Comparison of ENCODE assay signal across 15 mouse cellular contexts in the genomic region with DNA sequence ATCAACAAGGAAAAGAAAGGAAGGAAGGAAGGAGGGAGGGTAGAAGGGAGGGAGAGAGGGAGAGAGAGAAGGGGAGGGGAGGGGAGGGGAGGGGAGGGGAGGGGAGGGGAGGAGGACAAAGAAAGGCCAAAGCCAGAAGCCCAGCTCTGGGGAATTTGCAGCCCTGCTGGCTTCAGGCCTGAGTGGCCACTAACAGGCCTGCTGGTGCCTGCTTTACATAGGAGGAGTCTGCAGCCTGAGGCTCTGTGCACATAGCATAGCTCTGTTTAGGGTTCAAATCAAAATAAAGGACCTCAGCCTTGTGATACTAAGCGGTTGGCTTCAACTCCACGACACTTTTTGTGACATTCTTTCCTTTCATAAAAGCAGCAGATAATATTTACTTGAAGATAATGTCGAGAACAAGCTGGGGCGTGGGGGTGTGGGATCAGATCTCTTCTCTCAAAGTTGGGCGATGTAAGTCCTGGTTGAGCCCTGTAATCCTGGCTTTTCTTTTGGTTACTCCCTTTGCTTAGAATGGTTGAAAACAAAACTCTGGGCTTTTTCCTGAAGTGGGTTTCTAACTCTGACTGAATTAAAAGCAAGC. TPM values are rescaled to one million over a fixed set of nuclear protein-coding genes. Genes with fewer than 3 reads are reported as not detected.
DNase-seq lines count a peak whose midpoint lies in the region; ATAC-seq and TF ChIP-seq lines count a peak whose summit lies in the region.
"Had no signal": no experiment of that assay in that cellular context is flagged by ENCODE, and none has a peak within 500 bp of the region (broad histone marks: within the 10 kb centered on the region; RNA-seq: fewer than 3 reads in every experiment).

No protein-coding gene starts in this region.

- intact Hi-C loops in gastrocnemius, postnatal 36 days (cut with DNase I) = loop anchor here (5.0 kb wide), 1 partner anchor 246 kb away; no protein-coding TSS in a partner anchor

- no peaks in the 10 kb centered on the region for H3K36me3 ChIP-seq in forebrain, embryonic 12.5 days (replicated peaks)
- no peaks in the 10 kb centered on the region for H3K36me3 ChIP-seq in midbrain, postnatal 0 days (ENCODE audit: insufficient read depth, low read length)
- H3K36me3 ChIP-seq: neural tube, embryonic 13.5 days; stomach, embryonic 15.5 days had no signal

- H3K27me3 ChIP-seq in forebrain, embryonic 12.5 days = no peaks in the 10 kb centered on the region
- H3K27me3 ChIP-seq in midbrain, postnatal 0 days (ENCODE audit: insufficient read depth, low read length) = no peaks in the 10 kb centered on the region
- H3K27me3 ChIP-seq: neural tube, embryonic 13.5 days; stomach, embryonic 15.5 days had no signal

- H3K4me2 ChIP-seq in forebrain, embryonic 12.5 days = no peak overlapping the region
- no peak overlapping the region for H3K4me2 ChIP-seq in midbrain, postnatal 0 days (ENCODE audit: low read depth, low read length, poor library complexity, severe bottlenecking)
- H3K4me2 ChIP-seq: neural tube, embryonic 13.5 days; stomach, embryonic 15.5 days had no signal

- peaks cover 7% of the 10 kb centered on the region; the same call in 1 of the 2 replicates for H3K4me1 ChIP-seq in forebrain, embryonic 12.5 days
- H3K4me1 ChIP-seq in midbrain, postnatal 0 days (ENCODE audit: insufficient read depth, low read length) = no peaks in the 10 kb centered on the region
- H3K4me1 ChIP-seq: neural tube, embryonic 13.5 days; stomach, embryonic 15.5 days had no signal

- no peak overlapping the region for H3K27ac ChIP-seq in forebrain, embryonic 12.5 days
- H3K27ac ChIP-seq in midbrain, postnatal 0 days (ENCODE audit: low read depth, low read length) = no peak overlapping the region
- H3K27ac ChIP-seq: neural tube, embryonic 13.5 days; stomach, embryonic 15.5 days had no signal

- no peak for TF ChIP-seq CTCF in midbrain, postnatal 0 days (IDR thresholded peaks at IDR 0.05)

- peak; percentile 30 to 40 for DNase-seq in kidney, postnatal 4 days
- DNase-seq in kidney, adult 9 months = no peak
- DNase-seq in embryo, embryonic 11 days = peak; percentile 74
- DNase-seq in midbrain, postnatal 0 days (ENCODE audit: low spot score) = peak; percentile 14
- DNase-seq in gastrocnemius, postnatal 36 days = no peak
- DNase-seq in T-cell, adult 2 months (ENCODE audit: low spot score) = no peak
- DNase-seq in layer of hippocampus, adult 8-10 months (ENCODE audit: low spot score in 2 of 2) = no peak
- DNase-seq: cerebellum, postnatal 25 days; heart, postnatal 4 days; liver; right cerebral cortex, postnatal 25 days had no signal

- WGBS in forebrain, embryonic 12.5 days = 32% methylated on average over 5 of the region's 5 CpGs
- WGBS in midbrain, postnatal 0 days = 37% methylated on average over 5 of the region's 5 CpGs

- H3K9ac ChIP-seq in forebrain, embryonic 12.5 days = no peak overlapping the region
- H3K9ac ChIP-seq in midbrain, postnatal 0 days (replicated peaks; ENCODE audit: low read length, poor library complexity, severe bottlenecking) = no peak overlapping the region
- H3K9ac ChIP-seq: neural tube, embryonic 13.5 days; stomach, embryonic 15.5 days had no signal

- no peaks in the 10 kb centered on the region for H3K9me3 ChIP-seq in forebrain, embryonic 12.5 days
- no peaks in the 10 kb centered on the region for H3K9me3 ChIP-seq in midbrain, postnatal 0 days (ENCODE audit: low read length)
- H3K9me3 ChIP-seq: neural tube, embryonic 13.5 days; stomach, embryonic 15.5 days had no signal

- ATAC-seq in forebrain, embryonic 12.5 days (ENCODE audit: low FRiP score) = peak; percentile 73; the same call in 1 of the 2 replicates
- ATAC-seq in midbrain, postnatal 0 days (ENCODE audit: low FRiP score) = no peak
- ATAC-seq: lung, postnatal 0 days had no signal

- no peak overlapping the region for H3K4me3 ChIP-seq in forebrain, embryonic 12.5 days (replicated peaks)
- H3K4me3 ChIP-seq in midbrain, postnatal 0 days (ENCODE audit: low read depth, low read length) = no peak overlapping the region
- H3K4me3 ChIP-seq: neural tube, embryonic 13.5 days; stomach, embryonic 15.5 days had no signal

RNA-seq across cellular contexts. Expression of gene Meis2, which starts 37.9 kb away (rescaled TPM):
- polyA plus RNA-seq in forebrain, embryonic 12.5 days (2016; fragmentation: Nextera tagmentation; extraction: Ambion mirVana) = 104 and 111 TPM in 2 replicates
- 121 and 147 TPM in 2 replicates for total RNA-seq in midbrain, postnatal 0 days (2014; rRNA removed)
- 52.1 and 58.3 TPM in 2 replicates for polyA plus RNA-seq in midbrain, postnatal 0 days (2015; fragmentation: Nextera tagmentation; extraction: Ambion mirVana)
- under 1 TPM; 0.86 to 0.97 TPM for total RNA-seq in gastrocnemius, postnatal 36 days (2021)
- 10 to 100 TPM; 43.4 to 69.1 (median 50.4) TPM for total RNA-seq in layer of hippocampus, adult 8-10 months (2022)

Comparison
In these comparisons a context has a peak if more than half of its experiments do, and no peak if none do; other contexts are left out.
1. DNase-seq: peak in kidney, postnatal 4 days (2 of 2), embryo, embryonic 11 days (single experiment) and midbrain, postnatal 0 days (single experiment); none in kidney, adult 9 months (single experiment), gastrocnemius, postnatal 36 days (0 of 2), T-cell, adult 2 months (single experiment) and layer of hippocampus, adult 8-10 months (0 of 2).
2. RNA of gene Meis2, which starts 37.9 kb away (total RNA-seq): 121 to 147 TPM in midbrain, postnatal 0 days and 43.4 to 69.1 TPM in layer of hippocampus, adult 8-10 months; 0.86 to 0.97 TPM in gastrocnemius, postnatal 36 days; every median in the first group is over 10 times any median in the second.